Mouse (Mus musculus) kidney, postnatal 10 days (tissue): ENCODE data around the gene Krtap3-1.
"Not testable (repeated sequence)": the region's sequence is repeated elsewhere in the genome, so short reads cannot be mapped to it uniquely, and the experiment has no call there.

Source experiments
- DNase-seq: peaks from one replicate; pipeline ENCODE4 v3.0.0; 2021; ENCODE audit warnings: mixed read lengths

Gene Krtap3-1

GRCm38 (mm10) chr11:99566530-99566929 is at the start of gene Krtap3-1:
Gene Krtap3-1, minus strand, starts transcription at chr11:99566630.
- no peak for DNase-seq

- no peak for DNase-seq
Observed at GRCm38 (mm10) chr11:99614796-99615363, 48.5 kb upstream of the Krtap3-1 start, which contains the start of gene Krtap2-4. Gene Krtap2-4, minus strand, starts transcription at chr11:99614846.

GRCm38 (mm10) chr11:99610089-99610488 is 43.7 kb upstream of the Krtap3-1 start, which contains the start of gene Gm11937:
Gene Gm11937, minus strand, starts transcription at chr11:99610189.
- DNase-seq = not testable (repeated sequence)

GRCm38 (mm10) chr11:99609126-99609525 is 42.7 kb upstream of the Krtap3-1 start:
- no peak for DNase-seq

GRCm38 (mm10) chr11:99603208-99603607 is 36.8 kb upstream of the Krtap3-1 start, which contains the start of gene Gm11938:
Gene Gm11938, minus strand, starts transcription at chr11:99603308.
- not testable (repeated sequence) for DNase-seq

GRCm38 (mm10) chr11:99597742-99598141 is 31.3 kb upstream of the Krtap3-1 start, which contains the start of gene Krtap9-3:
Gene Krtap9-3, minus strand, starts transcription at chr11:99598105.
- DNase-seq = not testable (repeated sequence)

GRCm38 (mm10) chr11:99590981-99591380 is 24.6 kb upstream of the Krtap3-1 start, which contains the start of gene Krtap1-3:
Gene Krtap1-3, minus strand, starts transcription at chr11:99591339.
- DNase-seq = no peak

- no peak for DNase-seq
Observed at GRCm38 (mm10) chr11:99585096-99585495, 18.7 kb upstream of the Krtap3-1 start.

GRCm38 (mm10) chr11:99583245-99583704 is 16.8 kb upstream of the Krtap3-1 start, which contains the start of gene Krtap1-4:
Gene Krtap1-4, minus strand, starts transcription at chr11:99583654.
- no peak for DNase-seq

GRCm38 (mm10) chr11:99581564-99581963 is 15.1 kb upstream of the Krtap3-1 start:
- DNase-seq = no peak

GRCm38 (mm10) chr11:99581051-99581450 is 14.6 kb upstream of the Krtap3-1 start:
- no peak for DNase-seq

- no peak for DNase-seq
Observed at GRCm38 (mm10) chr11:99580636-99581035, 14.2 kb upstream of the Krtap3-1 start, which contains the start of gene Krtap1-5. Gene Krtap1-5, minus strand, starts transcription at chr11:99581016.

- peak; percentile 83 for DNase-seq
Observed at GRCm38 (mm10) chr11:99574106-99574505, 7.7 kb upstream of the Krtap3-1 start.

- DNase-seq = no peak
Observed at GRCm38 (mm10) chr11:99573164-99573563, 6.7 kb upstream of the Krtap3-1 start.

- DNase-seq = no peak
Observed at GRCm38 (mm10) chr11:99562580-99562979, 3.9 kb downstream of the Krtap3-1 start.

- no peak for DNase-seq
Observed at GRCm38 (mm10) chr11:99559366-99559765, 7.1 kb downstream of the Krtap3-1 start, which contains the start of gene Gm11939. Gene Gm11939, minus strand, starts transcription at chr11:99559466.

- no peak for DNase-seq
Observed at GRCm38 (mm10) chr11:99557976-99558745, 8.3 kb downstream of the Krtap3-1 start.

- no peak for DNase-seq
Observed at GRCm38 (mm10) chr11:99556753-99557152, 9.7 kb downstream of the Krtap3-1 start, which contains the start of gene Krtap3-2. Gene Krtap3-2, minus strand, starts transcription at chr11:99556853.

- DNase-seq = no peak
Observed at GRCm38 (mm10) chr11:99556195-99556594, 10.2 kb downstream of the Krtap3-1 start.

- DNase-seq = no peak
Observed at GRCm38 (mm10) chr11:99550765-99551164, 15.7 kb downstream of the Krtap3-1 start, which contains the start of gene Krtap3-3. Gene Krtap3-3, minus strand, starts transcription at chr11:99550865.

GRCm38 (mm10) chr11:99547892-99548291 is 18.5 kb downstream of the Krtap3-1 start:
- no peak for DNase-seq

- peak; percentile 65 for DNase-seq
Observed at GRCm38 (mm10) chr11:99539721-99540120, 26.7 kb downstream of the Krtap3-1 start.

- no peak for DNase-seq
Observed at GRCm38 (mm10) chr11:99521288-99521860, 45.1 kb downstream of the Krtap3-1 start, which contains the start of gene Krt39. Gene Krt39, minus strand, starts transcription at chr11:99521338.
